Mouse (Mus musculus) lung, postnatal 0 days (tissue): Measurements from ENCODE around the gene Ercc8.

ENCODE experiments used
- CTCF ChIP-seq: IDR thresholded peaks from 2 replicates; pipeline ENCODE4 v1.5.1; 2016; ENCODE audit warnings: antibody characterized with exemption, mild to moderate bottlenecking
- EP300 ChIP-seq: IDR thresholded peaks from 2 replicates; pipeline ENCODE4 v1.6.1; 2016; ENCODE audit warnings: antibody characterized with exemption, mild to moderate bottlenecking, control low read depth

DNA sequence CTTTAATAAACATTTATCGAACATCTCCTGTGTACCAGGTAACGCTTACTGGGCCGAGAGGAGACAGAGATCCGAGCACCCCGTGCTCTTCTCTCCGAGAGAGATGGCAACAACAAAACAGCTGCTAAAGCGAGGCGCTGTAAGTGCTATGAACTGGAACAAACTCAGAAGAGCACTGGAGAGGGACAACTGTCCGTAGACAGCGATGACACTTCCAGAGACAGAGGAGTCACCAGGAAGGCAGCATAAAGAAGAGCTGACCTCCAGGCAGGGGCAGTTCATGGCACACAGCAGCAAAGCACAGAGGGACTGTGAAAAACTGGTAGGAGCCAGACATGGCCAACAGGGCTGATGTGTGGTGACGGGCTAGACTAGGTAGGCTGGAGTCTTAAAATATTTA, 34.4 kb upstream of the Ercc8 start:
- no peak for TF ChIP-seq EP300
- TF ChIP-seq CTCF: no peak
